Mouse (Mus musculus) ES-Bruce4 (cell line): ENCODE data around the gene Cavin1. TPM values are rescaled to one million over a fixed set of nuclear protein-coding genes. Genes with fewer than 3 reads are reported as not detected.

ENCODE experiments used
- H3K27ac ChIP-seq: 2 replicates; pipeline ENCODE4 v1.5.1; 2012; ENCODE audit warnings: low read length, inconsistent platforms; ENCODE audit not compliant: insufficient read depth
- H3K27me3 ChIP-seq: 2 replicates; pipeline ENCODE4 v1.6.1; 2012; ENCODE audit warnings: mild to moderate bottlenecking, low read length, inconsistent platforms; ENCODE audit not compliant: control insufficient read depth, poor library complexity, insufficient read depth, severe bottlenecking
- H3K36me3 ChIP-seq: 2 replicates; pipeline ENCODE4 v1.6.1; 2012; ENCODE audit warnings: inconsistent platforms, mild to moderate bottlenecking, low read length, moderate library complexity; ENCODE audit not compliant: control insufficient read depth, poor library complexity, insufficient read depth, severe bottlenecking
- H3K4me1 ChIP-seq: one replicate; pipeline ENCODE4 v1.8.1; 2011; ENCODE audit warnings: low read length; ENCODE audit not compliant: control insufficient read depth, insufficient read depth
- H3K4me3 ChIP-seq: 2 replicates; pipeline ENCODE4 v1.5.1; 2011; ENCODE audit warnings: low read depth, mild to moderate bottlenecking, low read length
- H3K9ac ChIP-seq: 2 replicates; pipeline ENCODE4 v1.6.1; 2012; ENCODE audit warnings: low read depth, mild to moderate bottlenecking, inconsistent platforms; ENCODE audit not compliant: poor library complexity, severe bottlenecking
- H3K9me3 ChIP-seq: replicated peaks from 2 replicates; pipeline ENCODE4 v1.6.1; 2012; ENCODE audit warnings: mild to moderate bottlenecking, low read length, inconsistent platforms; ENCODE audit not compliant: control insufficient read depth, poor library complexity, insufficient read depth, severe bottlenecking
- CTCF ChIP-seq: IDR thresholded peaks from one replicate; pipeline ENCODE4 v1.8.1; 2011; ENCODE audit warnings: low read depth, low read length
- EP300 ChIP-seq: IDR thresholded peaks from 2 replicates; pipeline ENCODE4 v1.6.1; 2011; ENCODE audit warnings: low read depth, low read length; ENCODE audit not compliant: insufficient read depth
- POLR2A ChIP-seq: IDR thresholded peaks from one replicate; pipeline ENCODE4 v1.8.1; 2011; ENCODE audit warnings: low read length; ENCODE audit not compliant: insufficient read depth
- polyA plus RNA-seq: library from polyadenylated mRNA; stranded (reverse); fragments of >200 nt; gene quantifications from 2 replicates; pipeline ENCODE4 v1.2.4, GENCODE M21; 2011; ENCODE audit warnings: low read depth; ENCODE audit not compliant: missing spikeins, insufficient read depth, insufficient read length

The Cavin1 gene
- polyA plus RNA-seq, 1 experiment: 78.5 TPM

DNA sequence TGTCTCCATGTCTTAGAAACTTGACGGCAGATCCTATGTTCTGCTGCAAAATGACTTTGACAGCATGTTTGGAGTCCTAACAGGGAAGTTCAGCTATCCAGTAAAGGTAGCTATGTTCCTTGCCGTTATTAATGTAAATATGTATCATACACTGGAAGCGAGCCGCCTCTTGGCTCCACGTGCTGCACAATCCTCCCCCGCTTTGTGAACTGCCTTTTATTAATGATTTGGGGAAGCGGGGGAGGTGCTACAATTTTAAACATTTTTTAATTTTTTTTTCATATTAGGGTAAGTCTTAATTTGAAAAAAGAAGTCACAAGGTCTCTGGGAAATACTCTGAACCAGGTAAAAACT is 13.1 kb upstream of the Cavin1 start:
- no peak overlapping the region for H3K4me3 ChIP-seq
- no peaks in the 10 kb centered on the region for H3K36me3 ChIP-seq
- H3K9me3 ChIP-seq: no peaks in the 10 kb centered on the region
- H3K27me3 ChIP-seq: no peaks in the 10 kb centered on the region
- no peaks in the 10 kb centered on the region for H3K4me1 ChIP-seq
- no peak overlapping the region for H3K9ac ChIP-seq
- no peak overlapping the region for H3K27ac ChIP-seq
- TF ChIP-seq CTCF (no peak), POLR2A (no peak), EP300 (no peak)

DNA sequence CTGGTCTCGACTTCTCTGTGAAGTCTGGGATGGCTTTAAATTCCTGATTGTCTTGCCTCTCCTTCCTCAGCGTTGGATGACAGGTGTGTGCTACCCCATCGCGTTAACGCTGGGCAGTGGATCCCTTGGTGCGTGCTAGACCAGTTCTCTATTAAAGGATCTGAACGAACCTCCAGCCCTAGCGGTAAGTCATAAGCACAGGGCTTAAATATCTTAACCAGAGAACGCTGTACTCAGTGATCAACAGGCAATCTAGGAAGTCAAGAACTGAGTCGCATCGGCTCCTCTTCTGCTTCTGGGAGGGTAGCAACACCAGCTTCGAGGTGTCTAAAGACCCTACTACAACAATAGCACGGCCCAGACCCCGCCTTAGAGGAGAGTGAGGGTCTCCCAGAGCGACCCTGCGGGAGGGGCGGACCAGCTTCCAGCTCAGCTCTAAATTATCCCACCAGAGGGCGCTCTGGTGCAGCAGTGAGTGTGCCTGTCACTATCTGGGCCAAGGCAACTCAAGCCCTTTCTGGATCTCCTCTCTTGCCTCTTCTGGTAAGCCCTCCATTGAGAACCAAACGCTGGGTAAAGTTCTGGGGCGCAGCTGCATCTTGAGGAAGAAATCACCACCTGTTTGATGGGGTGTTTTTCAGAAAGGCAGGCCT is 12.6 kb upstream of the Cavin1 start:
- H3K27ac ChIP-seq: no peak overlapping the region
- no peaks in the 10 kb centered on the region for H3K36me3 ChIP-seq
- H3K9ac ChIP-seq: no peak overlapping the region
- no peaks in the 10 kb centered on the region for H3K9me3 ChIP-seq
- H3K4me3 ChIP-seq: peak overlapping the region; percentile 41
- no peaks in the 10 kb centered on the region for H3K27me3 ChIP-seq
- no peaks in the 10 kb centered on the region for H3K4me1 ChIP-seq
- TF ChIP-seq EP300 (no peak), CTCF (peak; percentile 98), POLR2A (no peak)

DNA sequence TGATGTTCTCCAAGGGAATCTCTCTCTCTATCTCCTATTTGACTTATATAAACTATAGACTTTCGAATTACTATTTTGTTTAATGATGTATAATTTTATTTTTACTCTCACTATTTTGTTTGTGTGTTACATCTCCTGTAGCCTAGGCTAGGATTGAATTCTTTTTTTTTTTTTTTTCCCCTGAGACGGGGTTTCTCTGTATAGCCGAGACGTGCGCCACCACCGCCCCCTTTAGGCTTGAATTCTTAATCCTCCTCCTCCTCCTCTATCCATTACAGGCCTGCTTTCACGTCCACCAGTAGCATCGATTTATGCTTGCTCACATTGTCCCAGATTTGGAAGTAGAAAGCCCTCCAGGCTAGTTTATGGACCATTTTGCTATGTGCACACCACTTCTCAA is 11.4 kb upstream of the Cavin1 start:
- H3K4me3 ChIP-seq: no peak overlapping the region
- H3K36me3 ChIP-seq: no peaks in the 10 kb centered on the region
- H3K4me1 ChIP-seq: no peaks in the 10 kb centered on the region
- H3K9ac ChIP-seq: no peak overlapping the region
- H3K9me3 ChIP-seq: no peaks in the 10 kb centered on the region
- no peaks in the 10 kb centered on the region for H3K27me3 ChIP-seq
- TF ChIP-seq CTCF: peak; percentile 25
- no peak for TF ChIP-seq POLR2A
- no peak overlapping the region for H3K27ac ChIP-seq

- H3K4me1 ChIP-seq: no peaks in the 10 kb centered on the region
- no peaks in the 10 kb centered on the region for H3K27me3 ChIP-seq
- H3K4me3 ChIP-seq: no peak overlapping the region
- H3K36me3 ChIP-seq: no peaks in the 10 kb centered on the region
- no peak overlapping the region for H3K27ac ChIP-seq
- H3K9me3 ChIP-seq: no peaks in the 10 kb centered on the region
- H3K9ac ChIP-seq: no peak overlapping the region
- no peak for TF ChIP-seq POLR2A
- no peak for TF ChIP-seq CTCF
- TF ChIP-seq EP300: no peak
Measured at GRCm38 (mm10) chr11:100981236-100981635, 10.5 kb upstream of the Cavin1 start.

GRCm38 (mm10) chr11:100980438-100980837 is 9.8 kb upstream of the Cavin1 start:
- Histone ChIP-seq H3K9ac (no peak overlapping the region), H3K4me3 (no peak overlapping the region), H3K27ac (no peak overlapping the region), H3K4me1 (no peaks in the 10 kb centered on the region), H3K9me3 (no peaks in the 10 kb centered on the region), H3K27me3 (no peaks in the 10 kb centered on the region), H3K36me3 (no peaks in the 10 kb centered on the region)
- TF ChIP-seq EP300 (no peak), CTCF (no peak), POLR2A (no peak)

- Histone ChIP-seq H3K27ac (no peak overlapping the region), H3K4me1 (no peaks in the 10 kb centered on the region), H3K9me3 (no peaks in the 10 kb centered on the region), H3K4me3 (no peak overlapping the region), H3K27me3 (no peaks in the 10 kb centered on the region), H3K36me3 (no peaks in the 10 kb centered on the region), H3K9ac (no peak overlapping the region)
- no peak for TF ChIP-seq EP300
- TF ChIP-seq CTCF: no peak
- TF ChIP-seq POLR2A: no peak
Measured at GRCm38 (mm10) chr11:100979887-100980286, 9.2 kb upstream of the Cavin1 start.
